Mouse (Mus musculus) limb, embryonic 14.5 days (tissue): ENCODE measurements around the gene Mex3a. TPM values are rescaled to one million over a fixed set of nuclear protein-coding genes. Genes with fewer than 3 reads are reported as not detected.

Experiments
- ATAC-seq: fragments of 200-750 bp; cut with Nextera tagmentation; 2 replicates; pipeline ENCODE4 v1.8.0; 2017; ENCODE audit warnings: low read depth, moderate number of reproducible peaks, moderate TSS enrichment; ENCODE audit not compliant: low FRiP score
- DNase-seq: peaks from one replicate; pipeline ENCODE4 v3.0.0-alpha.2; 2015; ENCODE audit warnings: low spot score
- H3K27ac ChIP-seq: fragments of 300-500 bp; sonication (generic); replicated peaks from 2 replicates; pipeline ENCODE4 v1.5.1; 2014; ENCODE audit warnings: low read depth, mild to moderate bottlenecking, low read length, moderate library complexity, mixed read lengths
- H3K27me3 ChIP-seq: fragments of 300-500 bp; sonication (generic); 2 replicates; pipeline ENCODE4 v1.6.1; 2014; ENCODE audit warnings: low read length, mixed read lengths; ENCODE audit not compliant: control insufficient read depth, insufficient read depth
- H3K36me3 ChIP-seq: fragments of 300-500 bp; sonication (generic); 2 replicates; pipeline ENCODE4 v1.6.1; 2014; ENCODE audit warnings: mild to moderate bottlenecking, low read length, moderate library complexity, mixed read lengths; ENCODE audit not compliant: control insufficient read depth, insufficient read depth
- H3K4me1 ChIP-seq: fragments of 300-500 bp; sonication (generic); 2 replicates; pipeline ENCODE4 v1.6.1; 2014; ENCODE audit warnings: antibody characterized with exemption, low read length, mixed read lengths; ENCODE audit not compliant: control insufficient read depth, insufficient read depth
- H3K4me2 ChIP-seq: fragments of 300-500 bp; sonication (generic); replicated peaks from 2 replicates; pipeline ENCODE4 v1.6.1; 2014; ENCODE audit warnings: low read depth, mild to moderate bottlenecking, low read length, moderate library complexity; ENCODE audit not compliant: severe bottlenecking
- H3K4me3 ChIP-seq: fragments of 300-500 bp; sonication (generic); replicated peaks from 2 replicates; pipeline ENCODE4 v1.5.1; 2014; ENCODE audit warnings: low read length
- H3K9ac ChIP-seq: fragments of 300-500 bp; sonication (generic); 2 replicates; pipeline ENCODE4 v1.6.1; 2014; ENCODE audit warnings: mild to moderate bottlenecking, low read depth, low read length, moderate library complexity; ENCODE audit not compliant: severe bottlenecking
- H3K9me3 ChIP-seq: fragments of 300-500 bp; sonication (generic); 2 replicates; pipeline ENCODE4 v1.6.1; 2016; ENCODE audit warnings: low read length; ENCODE audit not compliant: control insufficient read depth
- POLR2A ChIP-seq: fragments of 200-500 bp; IDR thresholded peaks from 2 replicates; pipeline ENCODE4 v1.8.0; 2012; ENCODE audit warnings: inconsistent platforms, mild to moderate bottlenecking, moderate library complexity, borderline replicate concordance; ENCODE audit not compliant: insufficient read depth, insufficient read length; ENCODE audit errors: extremely low read depth
- WGBS: fragments of 180-500 bp; shearing (Covaris S2); extraction: QIAGEN DNeasy Blood & Tissue Kit; methylation state at CpG from one replicate; pipeline ENCODE4 v1.1.7; 2014; 5-methylcytosine and 5-hydroxymethylcytosine counted together
- polyA plus RNA-seq, 2 experiments: library from polyadenylated mRNA; depleted of rRNA in 1 of 2; stranded (reverse) in 1 of 2; unstranded in 1 of 2; fragments of >200 nt; fragmentation: Nextera tagmentation in 1 of 2; extraction: Ambion mirVana in 1 of 2; gene quantifications; 2 replicates each; pipeline versions ENCODE4 v1.2.1 to v1.2.3; 2012 to 2014

Mex3a gene
- polyA plus RNA-seq, 2 experiments, result 26.7 to 49.3 TPM

- no peak for DNase-seq
- Histone ChIP-seq H3K36me3 (peaks cover 19% of the 10 kb centered on the region), H3K27ac (no peak overlapping the region), H3K27me3 (no peaks in the 10 kb centered on the region), H3K9me3 (no peaks in the 10 kb centered on the region), H3K9ac (no peak overlapping the region), H3K4me1 (peaks cover 45% of the 10 kb centered on the region), H3K4me2 (peak overlapping the region; percentile 90; the same call in 1 of the 2 replicates), H3K4me3 (no peak overlapping the region)
- TF ChIP-seq POLR2A, result no peak
- 73% methylated on average over 4 of the region's 4 CpGs for WGBS
- ATAC-seq, result no peak
These were observed 32.6 kb upstream of the Mex3a start for GRCm38 (mm10) chr3:88499580-88499979.

DNA sequence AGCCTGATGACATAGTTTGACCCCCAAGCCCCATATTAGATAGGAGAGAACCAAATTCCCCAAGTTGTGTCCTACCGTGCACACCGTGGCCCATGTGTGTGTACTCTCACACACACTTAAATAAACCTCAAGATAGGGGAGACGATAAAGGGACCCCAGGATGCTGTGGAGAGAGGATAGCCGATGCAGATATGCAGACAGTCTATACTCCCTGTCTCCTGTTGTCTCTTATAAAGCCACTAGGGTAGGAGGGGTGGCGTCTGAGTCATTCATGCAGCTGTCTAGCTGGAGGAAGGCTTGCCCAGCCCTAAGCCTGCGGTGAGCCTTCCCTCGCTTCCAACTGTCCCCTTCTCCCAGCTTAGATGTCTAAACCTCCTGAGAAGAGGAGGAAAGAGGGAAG, 32.1 kb upstream of the Mex3a start:
- peaks cover 19% of the 10 kb centered on the region for H3K36me3 ChIP-seq
- H3K9ac ChIP-seq, result no peak overlapping the region
- H3K4me3 ChIP-seq, result no peak overlapping the region
- no peak for TF ChIP-seq POLR2A
- DNase-seq (no peak), ATAC-seq (no peak)
- no peaks in the 10 kb centered on the region for H3K27me3 ChIP-seq
- WGBS, result 85% methylated on average over 7 of the region's 7 CpGs
- H3K27ac ChIP-seq, result no peak overlapping the region
- H3K4me2 ChIP-seq, result peak overlapping the region; percentile 90
- H3K4me1 ChIP-seq, result peaks cover 45% of the 10 kb centered on the region
- no peaks in the 10 kb centered on the region for H3K9me3 ChIP-seq

- Histone ChIP-seq H3K9ac (peak overlapping the region; percentile 83; the same call in 1 of the 2 replicates), H3K36me3 (peaks cover 14% of the 10 kb centered on the region), H3K4me2 (peak overlapping the region; percentile 90), H3K4me1 (peaks cover 45% of the 10 kb centered on the region), H3K9me3 (no peaks in the 10 kb centered on the region), H3K27ac (no peak overlapping the region), H3K4me3 (peak overlapping the region; percentile 88), H3K27me3 (no peaks in the 10 kb centered on the region)
- TF ChIP-seq POLR2A, result no peak
- ATAC-seq (no peak), DNase-seq (no peak)
- WGBS, result 60% methylated on average over 4 of the region's 4 CpGs
These were observed 31.4 kb upstream of the Mex3a start for GRCm38 (mm10) chr3:88500655-88501365.

GRCm38 (mm10) chr3:88501366-88502030, 30.7 kb upstream of the Mex3a start:
- no peak for TF ChIP-seq POLR2A
- 49% methylated on average over 6 of the region's 6 CpGs for WGBS
- ATAC-seq (no peak), DNase-seq (no peak)
- Histone ChIP-seq H3K4me3 (peak overlapping the region; percentile 88), H3K27me3 (no peaks in the 10 kb centered on the region), H3K9me3 (no peaks in the 10 kb centered on the region), H3K27ac (peak overlapping the region; percentile 91), H3K36me3 (peaks cover 14% of the 10 kb centered on the region), H3K4me2 (peak overlapping the region; percentile 90), H3K4me1 (peaks cover 48% of the 10 kb centered on the region), H3K9ac (peak overlapping the region; percentile 83)

DNA sequence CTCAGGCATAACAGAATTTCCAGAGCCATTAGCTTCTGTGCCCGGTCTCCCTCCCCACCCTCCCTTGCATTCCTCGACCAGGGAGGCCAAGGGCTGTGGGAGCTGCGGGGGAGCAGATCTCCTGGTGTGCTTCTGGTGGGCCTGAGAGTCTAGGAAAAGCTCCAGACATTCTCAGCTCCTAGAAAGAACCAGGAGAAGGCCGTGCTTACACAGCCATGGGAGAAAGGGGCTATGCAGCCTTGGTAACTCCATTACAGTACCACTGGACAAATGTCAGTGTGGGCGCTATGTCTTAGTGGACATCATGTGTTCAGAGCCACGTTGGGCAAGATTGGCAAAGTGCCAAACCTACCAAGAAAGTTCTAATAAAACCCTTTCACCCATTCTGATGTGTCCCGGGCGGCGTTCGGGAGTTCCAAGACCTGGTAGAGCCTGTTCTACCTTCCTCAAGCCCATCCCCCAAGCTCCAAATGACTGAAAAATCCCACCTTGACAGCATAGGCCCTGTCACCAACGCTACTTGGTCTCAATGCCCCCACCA, 30.1 kb upstream of the Mex3a start:
- Histone ChIP-seq H3K27ac (peak overlapping the region; percentile 91), H3K9me3 (no peaks in the 10 kb centered on the region)

More for the DNA sequence above, 30.1 kb upstream of the Mex3a start:
- Histone ChIP-seq H3K9ac (peak overlapping the region; percentile 83), H3K4me2 (peak overlapping the region; percentile 90), H3K27me3 (no peaks in the 10 kb centered on the region), H3K4me3 (peak overlapping the region; percentile 88), H3K4me1 (peaks cover 50% of the 10 kb centered on the region), H3K36me3 (peaks cover 14% of the 10 kb centered on the region)
- DNase-seq (peak; percentile 44), ATAC-seq (no peak)
- 10% methylated on average over 11 of the region's 11 CpGs for WGBS
- TF ChIP-seq POLR2A, result no peak
